Mouse (Mus musculus) CH12.LX (cell line): ENCODE results near the gene Plxnb3. TPM values are rescaled to one million over a fixed set of nuclear protein-coding genes. Genes with fewer than 3 reads are reported as not detected.

Source experiments
- DNase-seq: peaks from one replicate; pipeline ENCODE4 v3.0.0-alpha.2; 2013; ENCODE audit errors: extremely low read depth
- H3K27ac ChIP-seq: 2 replicates; pipeline ENCODE4 v1.5.1; 2012; ENCODE audit warnings: low read depth, mild to moderate bottlenecking, control low read depth, moderate library complexity; ENCODE audit not compliant: insufficient read depth
- H3K27me3 ChIP-seq: replicated peaks from 2 replicates; pipeline ENCODE3; 2012; ENCODE audit warnings: inconsistent platforms
- H3K36me3 ChIP-seq, 2 experiments: replicated peaks in 1 of 2; 2 replicates each; pipeline versions ENCODE3 to v1.6.1; 2012; ENCODE audit warnings: inconsistent platforms in 1 of 2, low read length in 1 of 2, mild to moderate bottlenecking in 1 of 2, mixed read lengths in 1 of 2, moderate library complexity in 1 of 2; ENCODE audit not compliant: control insufficient read depth in 1 of 2, insufficient read depth in 1 of 2
- H3K4me1 ChIP-seq, 2 experiments: 2 replicates each; pipeline ENCODE4 v1.6.1; 2012; ENCODE audit warnings: inconsistent platforms in 1 of 2, moderate library complexity in 1 of 2; ENCODE audit not compliant: insufficient read depth in 2 of 2, control insufficient read depth in 1 of 2
- H3K4me2 ChIP-seq: 2 replicates; pipeline ENCODE4 v1.6.1; 2012; ENCODE audit warnings: low read depth, mild to moderate bottlenecking, control low read depth; ENCODE audit not compliant: poor library complexity, insufficient read depth, severe bottlenecking
- H3K4me3 ChIP-seq, 3 experiments: fragments of 150-350 bp in 1 of 3; sonication (generic) in 1 of 3; replicated peaks in 1 of 3; 2 replicates each; pipeline versions ENCODE3 to v1.5.1; 2011 to 2012; ENCODE audit warnings: low read depth in 2 of 3, low read length in 2 of 3, mild to moderate bottlenecking in 2 of 3, moderate library complexity in 2 of 3, control low read depth in 1 of 3, improper control_type of control experiment in 1 of 3, inconsistent platforms in 1 of 3, mixed read lengths in 1 of 3; ENCODE audit not compliant: poor library complexity in 1 of 3
- H3K79me2 ChIP-seq: replicated peaks from 2 replicates; pipeline ENCODE4 v1.6.1; 2012; ENCODE audit warnings: mild to moderate bottlenecking, moderate library complexity; ENCODE audit not compliant: control insufficient read depth, poor library complexity, insufficient read depth, severe bottlenecking; ENCODE audit errors: extremely low read depth
- H3K9ac ChIP-seq: 2 replicates; pipeline ENCODE4 v1.6.1; 2012; ENCODE audit warnings: low read depth, mild to moderate bottlenecking, control low read depth, moderate library complexity; ENCODE audit not compliant: insufficient read depth
- H3K9me3 ChIP-seq: replicated peaks from 2 replicates; pipeline ENCODE3; 2012; ENCODE audit warnings: low read length, inconsistent platforms, mixed read lengths
- BHLHE40 ChIP-seq: IDR thresholded peaks from 2 replicates; pipeline ENCODE4 v1.6.1; 2011; ENCODE audit warnings: mild to moderate bottlenecking, low read depth, low read length, improper control_type of control experiment
- CHD1 ChIP-seq: IDR thresholded peaks from 2 replicates; pipeline ENCODE4 v1.6.1; 2012; ENCODE audit warnings: low read depth, low read length, improper control_type of control experiment, inconsistent platforms
- CHD2 ChIP-seq: IDR thresholded peaks from 2 replicates; pipeline ENCODE4 v1.6.1; 2011; ENCODE audit warnings: low read length, improper control_type of control experiment
- ETS1 ChIP-seq: conservative IDR thresholded peaks from 2 replicates; pipeline ENCODE4 v1.6.1; 2012; ENCODE audit warnings: low read depth, mild to moderate bottlenecking, inconsistent platforms, low read length, improper control_type of control experiment, moderate library complexity
- JUND ChIP-seq: conservative IDR thresholded peaks from 2 replicates; pipeline ENCODE4 v1.6.1; 2011; ENCODE audit warnings: low read depth, low read length, improper control_type of control experiment
- MAX ChIP-seq: IDR thresholded peaks from 2 replicates; pipeline ENCODE4 v1.6.1; 2011; ENCODE audit warnings: low read length, improper control_type of control experiment
- MEF2A ChIP-seq: IDR thresholded peaks from 2 replicates; pipeline ENCODE4 v1.6.1; 2014; ENCODE audit warnings: low read depth, mild to moderate bottlenecking, inconsistent platforms, low read length, improper control_type of control experiment, borderline replicate concordance
- MYC ChIP-seq: IDR thresholded peaks from 2 replicates; pipeline ENCODE4 v1.6.1; 2011; ENCODE audit warnings: low read depth, mild to moderate bottlenecking, improper control_type of control experiment, low read length
- NELFE ChIP-seq: IDR thresholded peaks from 2 replicates; pipeline ENCODE4 v1.6.1; 2011; ENCODE audit warnings: low read depth, low read length, improper control_type of control experiment
- POLR2A ChIP-seq: IDR thresholded peaks from 2 replicates; pipeline ENCODE4 v1.6.1; 2011; ENCODE audit warnings: low read depth, mild to moderate bottlenecking, improper control_type of control experiment, low read length
- POLR2AphosphoS2 ChIP-seq: IDR thresholded peaks from 2 replicates; pipeline ENCODE4 v1.6.1; 2011; ENCODE audit warnings: low read depth, low read length, improper control_type of control experiment
- RCOR1 ChIP-seq: conservative IDR thresholded peaks from 2 replicates; pipeline ENCODE4 v1.6.1; 2012; ENCODE audit warnings: low read depth, mild to moderate bottlenecking, inconsistent platforms, low read length, improper control_type of control experiment
- TBP ChIP-seq: conservative IDR thresholded peaks from 2 replicates; pipeline ENCODE4 v1.6.1; 2011; ENCODE audit warnings: low read depth, low read length, improper control_type of control experiment
- USF1 ChIP-seq: IDR thresholded peaks from 2 replicates; pipeline ENCODE4 v1.6.1; 2014; ENCODE audit warnings: low read depth, mild to moderate bottlenecking, inconsistent platforms, low read length, improper control_type of control experiment
- ZC3H11A ChIP-seq: IDR thresholded peaks from 2 replicates; pipeline ENCODE4 v1.6.1; 2012; ENCODE audit warnings: low read depth, mild to moderate bottlenecking, inconsistent platforms, low read length, improper control_type of control experiment
- ZNF384 ChIP-seq: IDR thresholded peaks from 2 replicates; pipeline ENCODE4 v1.6.1; 2012; ENCODE audit warnings: low read depth, low read length, improper control_type of control experiment, inconsistent platforms
- dilution Hi-C: fragments of 300-500 bp; cut with MboI; formaldehyde crosslinking; loops from 2 replicates; pipeline ENCODE4 v1.14.3; 2020; ENCODE audit warnings: low sequenced_read_pairs; ENCODE audit not compliant: extremely low pct_unique_long_range_greater_than_20kb, extremely low pct_ligation_motif_present
- in situ Hi-C: fragments of 300-500 bp; cut with MboI; formaldehyde crosslinking; loops from 3 replicates; pipeline ENCODE4 v1.14.3; 2019; ENCODE audit warnings: low sequenced_read_pairs, low pct_ligation_motif_present, low pct_unique_long_range_greater_than_20kb, mixed read lengths
- polyA plus RNA-seq: library from polyadenylated mRNA; unstranded; fragments of >175 nt; gene quantifications from 2 replicates; pipeline ENCODE4 v1.2.1, GENCODE M21; 2012; ENCODE audit warnings: low read depth; ENCODE audit not compliant: insufficient read length
- total RNA-seq, 2 experiments: library from RNA; depleted of rRNA; stranded (reverse); fragments of 300-350 nt in 1 of 2; fragments of >200 nt in 1 of 2; gene quantifications; 2 replicates each; pipeline ENCODE4 v1.2.3; 2012 to 2014

Plxnb3 gene
- total and polyA plus RNA-seq, 3 experiments: 0.28 to 0.76 (median 0.59) TPM

DNA sequence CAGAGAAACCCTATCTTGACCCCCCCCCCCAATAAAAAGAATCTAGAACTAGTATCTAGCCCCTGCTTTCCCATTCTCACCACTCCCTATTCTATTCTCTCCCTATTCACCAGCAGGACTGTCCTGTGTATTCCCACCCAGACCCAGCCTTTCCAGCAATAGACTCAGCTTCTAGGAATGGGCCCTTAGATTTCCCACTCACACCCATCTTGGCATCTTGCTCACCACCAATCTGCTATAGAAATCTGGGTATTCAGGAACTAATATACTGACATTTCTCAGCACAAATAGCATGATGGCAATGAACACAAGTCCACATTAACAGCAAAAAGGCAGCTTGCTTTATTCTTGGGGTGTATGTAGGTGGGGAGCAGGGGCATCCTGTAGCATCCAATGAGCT lies 36.1 kb downstream of the Plxnb3 start:
- H3K27ac ChIP-seq: no peak overlapping the region
- dilution Hi-C loops: no loop called here

DNA sequence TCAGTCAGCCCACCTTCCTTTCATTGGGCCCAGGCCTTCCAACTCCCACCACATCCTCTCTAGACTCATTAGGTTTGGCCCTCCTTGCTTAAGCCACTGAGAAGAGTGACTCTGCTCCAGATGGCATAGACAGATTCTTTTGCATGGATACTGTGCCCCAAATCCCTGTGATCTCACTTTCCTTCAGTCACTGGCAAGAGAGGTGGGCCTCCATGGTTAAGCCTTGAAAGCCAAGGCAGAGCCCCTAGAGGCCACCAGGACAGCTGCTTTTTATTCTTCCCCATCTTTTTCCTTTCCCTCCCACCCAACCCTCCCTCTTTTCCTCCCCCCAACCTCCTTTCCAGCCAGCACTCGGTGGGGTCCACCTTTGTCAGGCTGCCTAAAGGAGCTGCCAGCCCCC lies 36.6 kb downstream of the Plxnb3 start:
- Histone ChIP-seq H3K4me2 (no peak overlapping the region), H3K4me1 (peaks cover 5 to 14% of the 10 kb centered on the region in 2 experiments; a peak in 2 of 4 replicates), H3K27ac (no peak overlapping the region), H3K79me2 (peaks cover 5% of the 10 kb centered on the region; the same call in 1 of the 2 replicates), H3K36me3 (peaks cover 28 to 69% of the 10 kb centered on the region in 2 experiments), H3K9ac (no peak overlapping the region), H3K4me3 (no peak overlapping the region), H3K9me3 (no peaks in the 10 kb centered on the region), H3K27me3 (no peaks in the 10 kb centered on the region)
- dilution Hi-C loops: no loop called here
- in situ Hi-C loops: loop anchor here (25.0 kb wide), 1 partner anchor 594 kb away; the partner anchor contains the start of genes Fam3a and Ikbkg
- TF ChIP-seq TBP: no peak
- TF ChIP-seq POLR2A: peak; percentile 34; the same call in 1 of the 2 replicates
- TF ChIP-seq MYC: no peak
- DNase-seq: no peak

More for the DNA sequence above, 36.1 kb downstream of the Plxnb3 start:
- DNase-seq: no peak
- no peak overlapping the region for H3K9ac ChIP-seq
- no peak overlapping the region for H3K4me2 ChIP-seq
- peaks cover 28 to 68% of the 10 kb centered on the region in 2 experiments for H3K36me3 ChIP-seq
- H3K79me2 ChIP-seq: peaks cover 10% of the 10 kb centered on the region
- no peak overlapping the region for H3K4me3 ChIP-seq
- no peaks in the 10 kb centered on the region for H3K27me3 ChIP-seq
- H3K9me3 ChIP-seq: no peaks in the 10 kb centered on the region
- in situ Hi-C loops: loop anchor here (25.0 kb wide), 1 partner anchor 594 kb away; the partner anchor contains the start of genes Fam3a and Ikbkg
- TF ChIP-seq CHD2 (no peak), JUND (no peak), ETS1 (no peak)
- peaks cover 5 to 17% of the 10 kb centered on the region in 2 experiments; a peak in 2 of 4 replicates for H3K4me1 ChIP-seq

DNA sequence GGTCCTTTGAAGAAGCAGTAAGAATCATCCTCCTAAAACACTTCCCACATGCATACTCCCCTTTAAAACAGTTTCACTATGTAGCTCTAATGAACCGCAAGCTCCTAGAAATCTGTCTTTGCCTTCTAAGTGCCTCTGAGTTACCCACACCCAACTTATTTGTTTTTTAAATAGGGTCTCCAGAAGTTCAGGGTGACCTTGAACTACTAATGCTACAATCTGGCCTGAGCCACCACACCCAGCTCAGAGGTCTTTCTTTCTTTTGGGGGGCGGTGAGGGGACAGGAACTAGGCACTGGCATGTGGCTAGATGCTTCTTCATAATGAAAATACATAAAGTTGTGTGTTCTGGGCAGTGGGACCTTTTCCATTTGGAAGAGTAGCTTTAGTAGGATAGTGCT lies 40.6 kb downstream of the Plxnb3 start:
- no peak for TF ChIP-seq MEF2A
- no peak for TF ChIP-seq MAX
- TF ChIP-seq CHD1: no peak
- no peak for TF ChIP-seq RCOR1
- no peak for TF ChIP-seq NELFE
- TF ChIP-seq TBP: no peak
- TF ChIP-seq MYC: no peak
- no peak for TF ChIP-seq ZNF384
- no peak for TF ChIP-seq POLR2AphosphoS2
- TF ChIP-seq BHLHE40: no peak
- no peak for TF ChIP-seq ZC3H11A
- no peak for TF ChIP-seq USF1
- dilution Hi-C loops: no loop called here
- Histone ChIP-seq H3K79me2 (no peaks in the 10 kb centered on the region), H3K36me3 (peaks cover 3 to 40% of the 10 kb centered on the region in 2 experiments), H3K9ac (no peak overlapping the region), H3K27me3 (no peaks in the 10 kb centered on the region), H3K4me3 (no peak overlapping the region), H3K27ac (no peak overlapping the region), H3K4me1 (no peaks in the 10 kb centered on the region), H3K4me2 (no peak overlapping the region), H3K9me3 (no peaks in the 10 kb centered on the region)
- no peak for DNase-seq
- in situ Hi-C loops: loop anchor here (25.0 kb wide), 1 partner anchor 590 kb away; the partner anchor contains the start of genes Fam3a and Ikbkg
